Mouse (Mus musculus): Measurements from ENCODE around the gene Slc6a12. TPM values are rescaled to one million over a fixed set of nuclear protein-coding genes. Genes with fewer than 3 reads are reported as not detected.

Slc6a12 gene
- polyA plus RNA-seq, 1 experiment from 2014 or later, result 0.44 TPM

Small RNA genes within 50 kb of the gene (microRNA-seq; reads per million reads assigned to microRNA genes)
- not detected for gene Gm24855

Other genes with a start within 250 kb of the Slc6a12 start
- 33.8 and 34.5 TPM in 2 replicates for gene Mical3, start 212.1 kb upstream of the Slc6a12 start, polyA plus RNA-seq (2015; fragmentation: Nextera tagmentation; extraction: Ambion mirVana)
- 13.9 and 14.7 TPM in 2 replicates for gene Pex26, start 159.4 kb upstream of the Slc6a12 start, polyA plus RNA-seq (2015; fragmentation: Nextera tagmentation; extraction: Ambion mirVana)
- gene Tuba8, start 132.4 kb upstream of the Slc6a12 start, polyA plus RNA-seq (2015; fragmentation: Nextera tagmentation; extraction: Ambion mirVana), result 0.39 and 0.40 TPM in 2 replicates
- 0.96 and 1.0 TPM in 2 replicates for gene Usp18, start 97.2 kb upstream of the Slc6a12 start, polyA plus RNA-seq (2015; fragmentation: Nextera tagmentation; extraction: Ambion mirVana)
- gene Slc6a13, start 42.8 kb upstream of the Slc6a12 start, polyA plus RNA-seq (2015; fragmentation: Nextera tagmentation; extraction: Ambion mirVana), result 35.8 and 36.9 TPM in 2 replicates
- gene Iqsec3, start 130.6 kb downstream of the Slc6a12 start, polyA plus RNA-seq (2015; fragmentation: Nextera tagmentation; extraction: Ambion mirVana), result 11.8 and 12.0 TPM in 2 replicates